Mouse (Mus musculus): ENCODE results near the gene Oas2.
"Not testable (repeated sequence)": the region's sequence is repeated elsewhere in the genome, so short reads cannot be mapped to it uniquely, and the experiment has no call there.

The Oas2 gene

DNA sequence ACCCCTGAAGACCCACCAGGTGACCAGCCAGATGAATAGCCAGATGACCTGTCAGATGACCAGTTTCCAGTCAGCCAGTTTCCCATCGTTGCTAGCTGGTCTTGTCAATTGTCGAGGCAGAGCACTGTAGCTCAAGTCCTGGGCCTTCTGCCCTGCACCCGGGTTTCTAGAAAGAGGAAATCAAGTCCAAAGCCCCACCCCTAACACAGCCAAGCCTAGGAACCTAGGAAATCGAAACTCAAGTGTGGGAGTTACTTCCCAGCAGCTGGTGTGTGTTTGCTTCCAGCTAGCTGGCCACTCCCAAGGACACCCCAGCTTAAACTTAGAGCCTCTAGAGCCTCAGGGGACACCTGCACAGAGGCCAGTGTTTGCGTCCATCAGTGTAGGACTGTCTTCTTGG, at the start of gene Oas2:
Gene Oas2 (minus strand): TSS at position 166 of the 400 bp plus-strand sequence.
- in situ Hi-C loops (cut with MboI): no loop called here

GRCm38 (mm10) chr5:120798943-120799342, 49.3 kb upstream of the Oas2 start:
- in situ Hi-C loops (cut with MboI): not testable (repeated sequence)

DNA sequence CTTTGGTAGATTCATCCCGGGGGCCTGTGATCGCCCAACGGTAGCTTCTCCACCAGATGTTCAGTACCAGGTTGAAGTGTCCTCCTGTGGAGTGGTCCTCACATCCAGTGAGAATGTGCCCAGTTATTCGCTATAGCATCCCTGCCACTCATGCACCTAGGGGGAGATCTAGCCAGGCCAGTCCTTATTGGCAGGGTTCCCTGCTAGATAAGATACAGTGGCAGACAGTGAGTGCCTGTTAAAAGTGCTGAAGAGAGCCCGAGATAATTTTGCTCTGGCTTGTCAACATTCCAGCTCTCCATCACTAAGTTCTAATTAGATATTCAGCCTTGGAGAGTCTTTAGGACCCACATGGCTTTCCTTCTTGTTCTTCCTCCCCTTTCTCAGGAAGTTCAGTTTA, 48.5 kb upstream of the Oas2 start:
- in situ Hi-C loops (cut with MboI): not testable (repeated sequence)

DNA sequence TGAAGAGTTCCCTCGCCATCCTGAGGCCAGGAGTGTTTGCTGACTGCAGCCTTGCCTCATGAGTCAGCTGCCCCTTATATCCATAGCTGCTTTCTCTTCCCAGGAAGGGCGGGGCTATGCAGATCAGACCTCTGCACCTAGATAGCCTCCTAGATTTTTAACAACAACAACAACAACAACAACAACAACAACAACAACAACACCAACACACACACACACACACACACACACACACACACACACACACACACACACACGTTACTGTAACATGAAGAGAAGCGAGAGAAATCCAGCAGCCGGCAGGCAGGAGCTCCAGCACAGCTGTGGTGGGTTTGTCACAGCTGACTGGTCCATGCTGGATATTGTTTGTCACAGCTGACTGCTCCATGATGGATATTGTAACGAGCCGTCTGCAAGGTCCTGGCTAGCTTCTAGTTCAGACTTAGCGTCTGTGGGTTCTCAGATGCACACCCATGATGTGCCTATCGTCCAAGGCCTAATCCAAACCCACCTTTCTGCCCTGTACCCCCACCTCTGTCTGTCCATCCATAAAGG, 45.9 kb upstream of the Oas2 start, which contains the start of gene Oas1e:
Gene Oas1e (minus strand): TSS at position 51 of the 555 bp plus-strand sequence.
- in situ Hi-C loops (cut with MboI): not testable (repeated sequence)

DNA sequence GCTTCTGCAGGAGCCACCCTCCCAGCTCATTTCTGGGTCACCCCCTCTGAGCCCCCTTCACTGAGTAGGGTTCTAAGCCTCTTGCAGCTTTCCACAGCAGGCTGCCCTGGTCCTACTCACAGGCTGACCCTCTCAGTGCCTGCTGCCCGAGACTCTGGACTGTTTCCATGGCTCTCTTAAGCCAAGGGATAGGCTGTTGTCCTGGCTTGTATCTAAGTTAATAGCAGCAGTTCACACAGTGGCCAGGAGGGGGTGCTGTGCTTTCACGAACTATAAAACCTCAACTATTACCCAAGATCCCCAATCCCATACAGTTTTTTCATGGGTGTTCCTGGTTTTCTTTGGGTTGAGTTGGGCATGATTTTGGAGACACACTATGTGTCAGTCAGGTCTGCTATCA, 43.4 kb upstream of the Oas2 start:
- in situ Hi-C loops (cut with MboI): no loop called here

DNA sequence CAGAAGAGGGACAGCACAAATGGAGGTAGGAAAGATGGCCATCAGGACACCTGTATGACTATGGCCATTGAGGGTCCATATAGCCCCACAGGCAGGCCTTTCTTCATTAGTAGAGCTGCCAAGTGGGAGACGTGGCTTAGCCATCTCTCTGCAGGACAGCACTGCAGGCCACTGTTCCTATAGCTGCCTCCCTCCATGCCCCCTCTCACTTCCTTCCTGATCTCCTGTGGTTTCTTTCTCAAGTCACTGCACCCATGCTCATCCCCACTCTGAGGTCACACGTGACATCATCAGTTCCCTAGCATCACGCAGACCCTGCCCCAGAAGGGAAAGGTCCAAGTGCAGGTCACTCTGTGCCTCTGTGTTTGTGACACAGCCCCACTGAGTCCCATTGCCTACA, 37.4 kb upstream of the Oas2 start:
- in situ Hi-C loops (cut with MboI): no loop called here

DNA sequence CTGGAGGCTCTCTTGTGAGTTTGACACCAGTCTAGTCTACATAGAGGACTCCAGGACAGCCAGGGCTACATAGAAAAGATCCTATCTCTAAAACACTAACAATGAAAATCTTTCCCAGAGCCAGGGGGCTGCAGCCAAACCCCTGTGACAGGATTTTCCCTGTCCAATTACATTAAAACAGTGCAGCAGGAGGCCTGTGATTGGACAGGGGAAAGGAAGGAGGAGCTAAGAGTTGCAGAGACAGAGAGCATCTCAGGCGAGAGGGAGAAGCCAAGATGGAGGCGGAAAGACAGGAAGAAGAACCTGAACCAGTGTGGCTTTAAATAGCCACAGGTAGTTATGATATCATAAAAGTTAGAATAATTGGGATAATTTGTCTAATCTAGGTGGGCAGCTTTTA, 32.8 kb upstream of the Oas2 start:
- in situ Hi-C loops (cut with MboI): no loop called here

DNA sequence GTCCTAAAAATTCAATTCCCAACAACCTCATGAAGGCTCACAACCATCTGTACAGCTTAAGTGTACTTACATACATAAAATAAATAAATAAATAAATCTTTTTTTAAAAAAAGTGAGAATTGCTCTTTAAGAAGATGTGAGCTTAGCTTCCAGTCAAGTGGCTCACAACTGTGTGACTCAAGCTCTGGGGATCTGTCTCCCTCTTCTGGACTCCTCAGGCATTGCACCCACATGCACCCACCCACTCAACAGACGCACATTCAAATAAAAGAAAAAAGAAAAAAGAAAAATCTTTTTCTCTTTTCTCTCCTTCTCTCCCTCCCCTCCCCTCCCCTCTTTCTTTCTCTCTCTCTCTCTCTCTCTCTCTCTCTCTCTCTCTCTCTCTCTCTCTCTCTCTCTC, 32.0 kb upstream of the Oas2 start:
- in situ Hi-C loops (cut with MboI): no loop called here

GRCm38 (mm10) chr5:120779922-120780321, 30.3 kb upstream of the Oas2 start:
- in situ Hi-C loops (cut with MboI): no loop called here

- in situ Hi-C loops (cut with MboI): no loop called here
Observed at GRCm38 (mm10) chr5:120778941-120779340, 29.3 kb upstream of the Oas2 start.

- in situ Hi-C loops (cut with MboI): no loop called here
Observed at GRCm38 (mm10) chr5:120777478-120777877, 27.8 kb upstream of the Oas2 start, which contains the start of gene Oas3. Gene Oas3, minus strand, starts transcription at chr5:120777661.

DNA sequence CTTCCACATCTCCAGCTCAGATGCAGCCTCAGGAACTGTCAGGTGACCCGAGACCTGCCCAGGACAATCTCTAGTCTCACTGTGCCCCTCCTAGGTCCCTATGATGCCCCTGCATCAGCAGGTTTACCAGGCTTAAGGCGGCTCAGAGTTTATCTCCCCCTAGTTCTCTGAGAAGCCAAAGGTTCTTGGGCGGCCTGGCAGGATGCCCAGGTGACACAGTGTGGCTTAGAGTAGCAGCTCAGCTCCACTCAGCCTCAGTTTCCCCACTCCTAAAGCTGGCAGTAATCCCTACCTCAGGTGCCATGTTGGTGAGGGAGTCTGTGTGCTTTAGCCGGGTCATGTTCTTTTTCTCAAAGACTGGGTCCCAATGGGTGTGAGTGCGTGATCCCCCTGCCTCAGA, 27.1 kb upstream of the Oas2 start:
- in situ Hi-C loops (cut with MboI): no loop called here

DNA sequence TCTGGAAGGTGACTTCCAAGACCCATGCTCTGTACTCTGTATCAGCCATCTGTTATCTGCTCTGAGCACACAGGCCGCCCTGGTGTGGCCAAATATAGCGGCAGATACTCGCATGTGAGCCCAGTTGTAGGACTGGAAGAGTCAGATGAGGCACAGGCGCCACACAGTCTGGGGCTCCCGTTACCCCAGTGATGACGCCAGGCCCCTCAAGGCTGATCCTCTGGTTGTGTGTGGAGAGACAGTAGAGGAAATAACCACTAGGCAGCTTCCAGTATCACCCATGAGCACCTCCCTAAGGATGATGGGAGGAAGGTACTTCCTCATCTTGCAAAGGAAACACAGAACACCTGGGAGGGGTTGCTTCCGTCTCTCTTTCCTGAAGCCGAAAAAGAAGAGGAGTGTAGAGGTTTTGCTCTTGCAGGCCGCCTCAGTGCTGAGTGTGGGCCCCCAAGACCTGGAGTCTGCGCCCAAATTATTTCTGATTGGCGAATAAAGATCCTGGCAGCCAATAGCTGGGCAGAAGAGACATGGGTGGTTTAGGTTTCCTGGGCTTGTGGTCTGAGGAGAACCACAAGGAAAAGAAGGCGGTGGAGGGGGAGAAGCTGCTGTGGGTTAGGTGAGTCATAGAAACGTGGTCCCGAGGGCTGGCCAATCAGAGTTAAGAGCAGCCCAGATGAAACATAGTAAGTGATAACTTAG, 25.8 kb upstream of the Oas2 start:
- in situ Hi-C loops (cut with MboI): no loop called here

DNA sequence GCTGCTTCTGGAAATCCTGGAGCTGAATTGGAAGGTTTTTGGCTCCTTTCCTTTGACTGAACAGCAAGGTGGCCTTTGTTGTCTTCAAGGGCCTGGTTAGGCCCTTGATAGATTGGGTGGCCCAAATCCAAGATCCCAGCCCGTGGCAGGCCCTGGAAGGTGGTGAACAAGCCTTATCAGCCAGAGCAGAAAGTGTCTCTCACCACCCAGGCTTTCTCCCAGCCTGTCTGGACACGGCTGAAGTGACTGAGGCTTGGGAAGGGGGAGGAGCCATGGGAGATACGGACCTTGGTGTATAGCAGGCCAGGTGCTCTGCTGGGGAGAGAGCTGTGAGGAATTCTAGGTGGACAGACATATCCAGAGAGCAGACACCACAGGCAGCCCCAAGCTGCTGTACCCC, 19.7 kb upstream of the Oas2 start:
- in situ Hi-C loops (cut with MboI): no loop called here

- in situ Hi-C loops (cut with MboI): no loop called here
Observed at GRCm38 (mm10) chr5:120765010-120765409, 15.4 kb upstream of the Oas2 start.

DNA sequence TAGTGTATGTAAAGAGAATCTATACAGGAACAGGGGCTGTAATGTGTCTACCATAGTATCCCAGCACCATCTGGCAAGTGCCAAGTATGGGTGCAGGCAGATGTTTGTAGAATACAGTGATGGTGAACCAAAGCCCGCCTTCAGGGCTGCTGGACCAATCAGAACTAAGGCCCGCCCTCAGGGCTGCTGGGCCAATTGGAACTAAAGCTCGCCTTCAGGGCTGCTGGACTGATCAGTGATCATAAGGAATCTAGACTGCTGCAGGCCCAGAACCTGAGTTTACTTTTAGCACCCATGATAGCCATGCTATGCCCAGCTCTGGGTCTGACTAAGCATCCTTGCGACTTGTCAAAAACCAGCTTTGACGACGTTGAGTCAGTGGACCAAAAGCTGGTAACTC, 12.2 kb upstream of the Oas2 start:
- in situ Hi-C loops (cut with MboI): no loop called here

GRCm38 (mm10) chr5:120754215-120754614, 4.6 kb upstream of the Oas2 start:
- in situ Hi-C loops (cut with MboI): no loop called here

GRCm38 (mm10) chr5:120752786-120753185, 3.1 kb upstream of the Oas2 start:
- in situ Hi-C loops (cut with MboI): no loop called here

GRCm38 (mm10) chr5:120751206-120751605, 1.6 kb upstream of the Oas2 start:
- in situ Hi-C loops (cut with MboI): no loop called here

DNA sequence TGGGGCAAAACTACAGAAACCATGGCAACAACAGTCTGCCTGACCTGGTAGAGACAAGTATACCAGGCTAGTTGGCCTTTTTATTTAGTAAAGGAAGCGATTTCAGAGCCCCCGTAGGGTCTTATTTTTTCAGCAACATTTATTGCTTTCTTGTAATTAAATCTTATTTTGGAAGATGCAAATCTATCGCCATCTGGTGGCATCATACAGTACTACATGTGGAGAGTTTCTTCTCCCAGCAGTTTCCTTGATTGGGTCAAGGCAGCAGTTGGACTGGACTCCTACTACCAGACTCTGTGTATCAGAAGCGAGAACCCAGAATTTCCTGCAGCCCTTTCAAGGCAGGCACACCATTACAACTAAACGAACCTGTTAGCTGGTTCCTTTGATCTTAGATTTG, 3.2 kb downstream of the Oas2 start:
- in situ Hi-C loops (cut with MboI): no loop called here

GRCm38 (mm10) chr5:120742125-120742524, 7.5 kb downstream of the Oas2 start:
- in situ Hi-C loops (cut with MboI): no loop called here

- in situ Hi-C loops (cut with MboI): no loop called here
Observed at GRCm38 (mm10) chr5:120734380-120734990, 15.2 kb downstream of the Oas2 start.

GRCm38 (mm10) chr5:120733696-120734095, 16.0 kb downstream of the Oas2 start:
- in situ Hi-C loops (cut with MboI): no loop called here
